Mouse (Mus musculus) lung, postnatal 0 days (tissue): Measurements from ENCODE around the gene Slc4a3. TPM values are rescaled to one million over a fixed set of nuclear protein-coding genes. Genes with fewer than 3 reads are reported as not detected.
A peak's percentile ranks its signal among the peaks of the same experiment; 100 is the strongest.

ENCODE experiments used
- ATAC-seq: fragments of 200-750 bp; cut with Nextera tagmentation; 2 replicates; pipeline ENCODE4 v1.8.0; 2017; ENCODE audit warnings: moderate library complexity
- DNase-seq: peaks from one replicate; pipeline ENCODE4 v3.0.0-alpha.2; 2016; ENCODE audit warnings: low spot score
- H3K27ac ChIP-seq: fragments of 300-500 bp; sonication (generic); 2 replicates; pipeline ENCODE4 v1.5.1; 2014; ENCODE audit warnings: antibody characterized with exemption, mild to moderate bottlenecking, low read length, mixed read lengths
- H3K27me3 ChIP-seq: fragments of 300-500 bp; sonication (generic); replicated peaks from 2 replicates; pipeline ENCODE4 v1.6.1; 2014; ENCODE audit warnings: low read length, mixed read lengths; ENCODE audit not compliant: insufficient read depth
- H3K36me3 ChIP-seq: fragments of 300-500 bp; sonication (generic); 2 replicates; pipeline ENCODE4 v1.6.1; 2014; ENCODE audit warnings: low read length, mixed read lengths; ENCODE audit not compliant: insufficient read depth
- H3K4me1 ChIP-seq: fragments of 300-500 bp; sonication (generic); 2 replicates; pipeline ENCODE4 v1.6.1; 2014; ENCODE audit warnings: antibody characterized with exemption, low read depth, low read length, mixed read lengths; ENCODE audit not compliant: insufficient read depth
- H3K4me2 ChIP-seq: fragments of 300-500 bp; sonication (generic); replicated peaks from 2 replicates; pipeline ENCODE4 v1.6.1; 2014; ENCODE audit warnings: low read depth, mild to moderate bottlenecking, low read length, moderate library complexity, mixed read lengths
- H3K4me3 ChIP-seq: fragments of 300-500 bp; sonication (generic); 2 replicates; pipeline ENCODE4 v1.5.1; 2014; ENCODE audit warnings: low read depth, low read length
- H3K9ac ChIP-seq: fragments of 300-500 bp; sonication (generic); replicated peaks from 2 replicates; pipeline ENCODE4 v1.6.1; 2014; ENCODE audit warnings: low read depth, mild to moderate bottlenecking
- H3K9me3 ChIP-seq: fragments of 300-500 bp; sonication (generic); 2 replicates; pipeline ENCODE4 v1.6.1; 2016; ENCODE audit warnings: low read length, mixed read lengths
- CTCF ChIP-seq: IDR thresholded peaks from 2 replicates; pipeline ENCODE4 v1.5.1; 2016; ENCODE audit warnings: antibody characterized with exemption, mild to moderate bottlenecking
- EP300 ChIP-seq: IDR thresholded peaks from 2 replicates; pipeline ENCODE4 v1.6.1; 2016; ENCODE audit warnings: antibody characterized with exemption, mild to moderate bottlenecking, control low read depth
- WGBS: fragments of 180-500 bp; shearing (Covaris S2); extraction: QIAGEN DNeasy Blood & Tissue Kit; methylation state at CpG from one replicate; pipeline ENCODE4 v1.1.7; 2014; 5-methylcytosine and 5-hydroxymethylcytosine counted together
- polyA plus RNA-seq: library from polyadenylated mRNA; unstranded; fragments of >200 nt; fragmentation: Nextera tagmentation; extraction: Ambion mirVana; gene quantifications from 2 replicates; pipeline ENCODE4 v1.2.1, GENCODE M21; 2015

Gene Slc4a3
- polyA plus RNA-seq: 8.0 and 10.4 TPM in 2 replicates

- H3K36me3 ChIP-seq: no peaks in the 10 kb centered on the region
- peaks cover 3% of the 10 kb centered on the region; the same call in 1 of the 2 replicates for H3K4me1 ChIP-seq
- ATAC-seq (peak; percentile 95), DNase-seq (peak; percentile 85)
- under 1% methylated on average over 30 of the region's 64 CpGs for WGBS
- peak within 1 kb of the TSS; percentile 58 for H3K4me3 ChIP-seq
- H3K4me2 ChIP-seq: peak within 1 kb of the TSS; percentile 76
- H3K27ac ChIP-seq: no peak within 1 kb of the TSS
- no peaks in the 10 kb centered on the region for H3K27me3 ChIP-seq
- H3K9me3 ChIP-seq: no peaks in the 10 kb centered on the region
- peak; percentile 36 for TF ChIP-seq CTCF
- TF ChIP-seq EP300: no peak
- peak within 1 kb of the TSS; percentile 36; the same call in 1 of the 2 replicates for H3K9ac ChIP-seq
These were observed at the start of gene Slc4a3 for GRCm38 (mm10) chr1:75545965-75546956. Gene Slc4a3 (plus strand): TSS chr1:75546266.

GRCm38 (mm10) chr1:75498897-75499296, 47.2 kb upstream of the Slc4a3 start:
- Histone ChIP-seq H3K27me3 (no peaks in the 10 kb centered on the region), H3K9me3 (no peaks in the 10 kb centered on the region), H3K36me3 (peaks cover 21% of the 10 kb centered on the region; the same call in 1 of the 2 replicates), H3K4me1 (no peaks in the 10 kb centered on the region; the same call in 1 of the 2 replicates), H3K4me2 (no peak overlapping the region), H3K27ac (no peak overlapping the region), H3K4me3 (no peak overlapping the region), H3K9ac (no peak overlapping the region)
- ATAC-seq (no peak), DNase-seq (no peak)
- WGBS: 81% methylated on average over 4 of the region's 4 CpGs
- no peak for TF ChIP-seq EP300
- no peak for TF ChIP-seq CTCF

DNA sequence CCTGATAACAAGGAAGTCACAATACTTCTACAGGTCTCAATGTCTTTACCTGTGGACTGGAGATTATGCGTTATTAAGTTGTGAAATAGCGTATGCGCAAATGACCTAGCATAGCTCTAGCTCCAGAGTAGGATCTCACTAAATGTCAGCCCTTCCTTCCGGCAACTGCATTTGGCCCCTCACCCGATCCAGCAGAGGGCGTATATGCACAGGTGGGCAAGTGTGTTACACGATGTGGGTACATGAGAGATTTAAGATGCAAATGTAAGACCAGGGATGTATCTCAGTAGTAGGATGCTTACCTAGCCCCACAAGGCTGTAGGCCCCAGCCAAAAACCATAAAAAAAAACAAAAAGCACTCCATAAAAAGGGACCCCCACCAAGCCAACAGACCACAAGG, 46.6 kb upstream of the Slc4a3 start:
- WGBS: 78% methylated on average over 7 of the region's 7 CpGs
- ATAC-seq: no peak
- Histone ChIP-seq H3K4me3 (no peak overlapping the region), H3K9ac (no peak overlapping the region), H3K36me3 (peaks cover 21% of the 10 kb centered on the region; the same call in 1 of the 2 replicates), H3K4me2 (no peak overlapping the region), H3K9me3 (no peaks in the 10 kb centered on the region), H3K27me3 (no peaks in the 10 kb centered on the region), H3K4me1 (no peaks in the 10 kb centered on the region; the same call in 1 of the 2 replicates), H3K27ac (no peak overlapping the region)
- DNase-seq: no peak
- TF ChIP-seq CTCF: peak; percentile 53
- TF ChIP-seq EP300: no peak

DNA sequence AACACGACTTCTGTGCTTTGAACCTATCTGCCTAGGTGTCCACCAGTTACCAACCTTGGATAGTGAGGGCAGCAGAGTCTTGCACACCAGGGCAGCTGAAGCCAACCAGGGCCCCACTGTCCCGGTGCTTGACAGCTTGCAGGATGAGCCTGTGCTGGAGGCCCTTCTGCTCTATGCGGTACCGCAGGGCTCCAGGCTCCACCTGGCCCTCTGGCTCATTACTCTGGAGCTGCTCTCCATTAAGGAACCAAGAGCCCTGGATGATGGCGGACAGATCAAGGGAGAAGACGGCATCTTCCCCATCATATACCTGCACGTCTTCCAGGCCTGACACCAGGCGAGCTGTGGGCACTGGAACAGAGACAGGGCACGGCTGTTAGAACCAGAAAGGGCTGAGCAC, 44.2 kb upstream of the Slc4a3 start:
- WGBS: 96% methylated on average over 9 of the region's 9 CpGs
- H3K9me3 ChIP-seq: no peaks in the 10 kb centered on the region
- H3K4me1 ChIP-seq: no peaks in the 10 kb centered on the region; the same call in none of the 2 replicates
- no peak overlapping the region for H3K4me3 ChIP-seq
- peaks cover 21% of the 10 kb centered on the region; the same call in 1 of the 2 replicates for H3K36me3 ChIP-seq
- H3K27me3 ChIP-seq: no peaks in the 10 kb centered on the region
- H3K4me2 ChIP-seq: no peak overlapping the region
- TF ChIP-seq CTCF (no peak), EP300 (no peak)
- H3K9ac ChIP-seq: no peak overlapping the region
- no peak overlapping the region for H3K27ac ChIP-seq
- DNase-seq (no peak), ATAC-seq (no peak)

DNA sequence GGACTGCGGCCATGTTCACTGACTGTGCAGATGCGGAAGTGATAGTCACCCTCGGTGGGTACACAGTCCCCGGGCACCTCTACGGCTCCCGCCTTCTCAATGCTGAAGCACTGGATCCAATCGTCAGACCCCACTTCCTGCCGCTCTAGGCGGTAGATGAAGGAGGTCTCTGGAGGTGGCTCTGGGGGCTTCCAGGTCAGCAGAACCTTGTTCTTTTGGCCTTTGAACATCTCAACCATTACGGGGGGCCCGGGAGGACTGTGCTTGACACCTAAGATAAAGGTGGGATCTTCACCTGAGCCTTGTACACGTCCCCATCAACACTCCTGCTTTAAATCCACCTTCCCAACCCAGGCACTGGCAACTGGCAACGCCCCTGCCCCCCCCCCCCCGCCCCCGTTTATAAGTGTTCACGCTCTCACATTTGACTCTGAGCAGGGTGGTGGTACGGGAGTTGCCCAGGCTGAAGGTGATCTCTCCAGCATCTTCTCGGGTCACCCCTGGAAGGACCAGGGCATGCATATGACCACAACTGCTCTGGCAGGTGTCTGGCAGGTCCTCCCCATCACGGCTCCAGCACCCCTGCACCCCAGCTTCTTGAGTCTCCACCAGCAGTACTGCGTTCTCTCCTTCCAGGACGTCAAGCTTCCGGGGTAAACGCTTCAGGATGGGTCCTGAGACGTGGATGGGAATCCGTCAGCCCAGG, 43.0 kb upstream of the Slc4a3 start:
- H3K36me3 ChIP-seq: peaks cover 21% of the 10 kb centered on the region; the same call in 1 of the 2 replicates
- WGBS: 84% methylated on average over 22 of the region's 25 CpGs
- no peak overlapping the region for H3K4me2 ChIP-seq

GRCm38 (mm10) chr1:75503651-75503980, 42.5 kb upstream of the Slc4a3 start:
- TF ChIP-seq EP300 (no peak), CTCF (no peak)
- Histone ChIP-seq H3K4me2 (peak overlapping the region; percentile 95; the same call in 1 of the 2 replicates), H3K9me3 (no peaks in the 10 kb centered on the region), H3K4me3 (no peak overlapping the region), H3K27ac (no peak overlapping the region), H3K4me1 (no peaks in the 10 kb centered on the region; the same call in none of the 2 replicates), H3K36me3 (peaks cover 21% of the 10 kb centered on the region; the same call in 1 of the 2 replicates), H3K27me3 (no peaks in the 10 kb centered on the region), H3K9ac (no peak overlapping the region)
- DNase-seq (no peak), ATAC-seq (no peak)
- WGBS: 81% methylated on average over 23 of the region's 23 CpGs

More for the DNA sequence above, 43.0 kb upstream of the Slc4a3 start:
- Histone ChIP-seq H3K9ac (no peak overlapping the region), H3K27ac (no peak overlapping the region), H3K4me1 (no peaks in the 10 kb centered on the region; the same call in none of the 2 replicates), H3K4me3 (no peak overlapping the region), H3K27me3 (no peaks in the 10 kb centered on the region), H3K9me3 (no peaks in the 10 kb centered on the region)
- ATAC-seq (no peak), DNase-seq (no peak)
- TF ChIP-seq EP300: no peak
